Mouse (Mus musculus) Patski (cell line): ENCODE measurements at regions not wholly inside any gene's neighbourhood (a gene's known extent, or its start where the extent isn't known, plus 50 kb on each side); places are given as distances from the start of the nearest gene placed in this dataset.
A peak's percentile ranks its signal among the peaks of the same experiment; 100 is the strongest.

Experiments
- ATAC-seq: fragments of 100-300 bp; one replicate; pipeline ENCODE4 v1.8.0; 2021
- CTCF ChIA-PET: fragments of 350-600 bp; sonication (Branson Sonifier 250); formaldehyde crosslinking; loops from one replicate; lab custom pipeline; 2022; ENCODE audit warnings: inconsistent platforms; lab: Charles Lee
- POLR2A ChIA-PET: fragments of 350-600 bp; sonication (Branson Sonifier 250); formaldehyde crosslinking; loops from one replicate; lab custom pipeline; 2022; ENCODE audit warnings: antibody characterized with exemption, inconsistent platforms; lab: Charles Lee
- DNase-seq: peaks from one replicate; pipeline ENCODE4 v3.0.0-alpha.2; 2011; ENCODE audit warnings: low read depth, low spot score
- H3K27me3 ChIP-seq: fragments of 371-371 bp; one replicate; pipeline ENCODE4 v1.5.1; 2021
- CTCF ChIP-seq: fragments of 100-300 bp; IDR thresholded peaks from one replicate; pipeline ENCODE4 v1.5.1; 2021
- in situ Hi-C: fragments of 300-500 bp; cut with MboI; formaldehyde crosslinking; loops from 3 replicates; pipeline ENCODE4 v1.11.1; 2018; ENCODE audit warnings: low pct_unique_long_range_greater_than_20kb, mixed read lengths

DNA sequence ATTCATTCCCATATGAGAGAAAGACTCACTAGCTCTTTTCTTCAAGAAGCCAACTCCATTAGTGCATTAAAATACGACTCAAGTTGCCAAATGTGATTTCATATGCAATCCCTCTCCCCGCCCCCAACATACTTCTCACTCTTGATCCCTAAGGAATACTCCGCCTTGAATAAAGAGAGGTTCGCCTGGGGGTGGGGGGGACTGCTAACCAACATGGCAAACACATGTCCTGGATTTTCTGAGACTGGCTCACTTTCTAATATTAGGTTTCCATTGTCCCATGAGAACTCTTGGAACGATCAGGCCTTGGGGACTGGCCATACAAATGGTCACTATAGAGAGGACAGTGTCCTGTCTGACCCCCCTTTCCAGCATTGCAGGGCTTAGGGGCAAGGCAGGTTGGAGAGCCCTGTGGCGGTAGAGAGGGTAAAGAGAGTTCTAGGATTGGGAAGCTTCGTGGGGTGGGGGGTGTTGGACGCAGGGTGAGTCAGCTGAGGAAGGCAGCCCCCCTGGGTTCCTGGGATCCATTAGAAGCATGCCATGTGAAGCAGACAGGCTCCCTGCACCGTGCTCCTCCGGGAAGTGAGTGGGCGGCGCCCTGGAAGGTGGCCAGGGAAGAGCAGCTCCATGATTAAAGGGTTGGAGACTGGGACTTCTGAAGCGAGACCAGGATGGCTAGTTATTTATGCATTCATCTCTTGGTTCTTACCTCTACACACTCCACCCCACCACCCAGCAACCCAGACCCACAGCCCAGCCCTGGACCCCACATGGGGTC is 91.6 kb downstream of the Ephb3 start:
- ATAC-seq (no peak), DNase-seq (no peak)
- H3K27me3 ChIP-seq: no peaks in the 10 kb centered on the region
- TF ChIP-seq CTCF: no peak
- in situ Hi-C loops: no loop called here
- CTCF ChIA-PET: no interaction called here
- POLR2A ChIA-PET: interaction anchor here (0.9 kb wide), 1 partner anchor 14 kb away, joined by 3 read pairs; no protein-coding TSS in a partner anchor

DNA sequence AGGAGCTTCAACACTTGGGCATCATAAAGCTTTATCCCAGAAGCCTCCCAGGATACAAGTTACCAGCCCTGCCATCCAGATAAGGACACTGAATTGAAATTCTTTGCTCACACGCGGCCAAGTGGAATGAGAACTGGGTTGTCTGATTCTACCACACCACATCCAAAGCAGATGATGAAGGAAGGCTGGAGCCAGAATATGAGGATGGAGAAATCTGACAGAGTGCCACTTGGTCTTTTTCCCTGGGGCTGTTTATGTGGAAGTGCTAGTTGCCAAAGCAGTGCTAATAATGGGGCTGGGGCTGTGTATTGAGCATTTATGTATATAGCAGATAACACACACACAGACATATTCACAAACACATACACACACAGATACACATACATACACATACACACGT is 92.2 kb downstream of the Ephb3 start:
- H3K27me3 ChIP-seq: no peaks in the 10 kb centered on the region
- in situ Hi-C loops: no loop called here
- ChIA-PET POLR2A (interaction anchor here (0.9 kb wide), 1 partner anchor 13 kb away, joined by 3 read pairs; no protein-coding TSS in a partner anchor), CTCF (no interaction called here)
- DNase-seq (no peak), ATAC-seq (no peak)
- no peak for TF ChIP-seq CTCF

DNA sequence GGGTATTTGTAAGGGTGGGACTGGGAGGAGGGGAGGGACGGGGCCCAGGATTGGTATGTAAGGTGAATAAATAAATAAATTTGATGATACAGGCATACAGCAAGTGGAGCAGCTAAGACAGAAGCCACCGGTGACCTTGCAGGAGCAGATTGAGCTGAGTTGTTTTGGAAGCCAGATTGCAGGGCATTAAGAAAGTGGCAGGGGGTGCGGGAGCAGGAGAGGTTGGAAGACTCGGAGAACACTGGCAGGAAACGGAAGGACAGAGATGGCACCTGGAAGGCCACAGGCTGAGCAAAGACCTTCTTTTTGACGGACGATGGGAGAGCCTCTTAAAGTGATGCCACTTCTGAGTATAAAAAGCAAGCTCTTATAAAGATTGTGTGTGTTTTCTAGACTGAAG is 94.3 kb downstream of the Ephb3 start:
- CTCF ChIA-PET: interaction anchor here (0.9 kb wide), 1 partner anchor 12 kb away, joined by 3 read pairs; no protein-coding TSS in a partner anchor
- POLR2A ChIA-PET: no interaction called here
- no peak for TF ChIP-seq CTCF
- ATAC-seq: no peak
- no peak for DNase-seq
- no peaks in the 10 kb centered on the region for H3K27me3 ChIP-seq
- in situ Hi-C loops: no loop called here

DNA sequence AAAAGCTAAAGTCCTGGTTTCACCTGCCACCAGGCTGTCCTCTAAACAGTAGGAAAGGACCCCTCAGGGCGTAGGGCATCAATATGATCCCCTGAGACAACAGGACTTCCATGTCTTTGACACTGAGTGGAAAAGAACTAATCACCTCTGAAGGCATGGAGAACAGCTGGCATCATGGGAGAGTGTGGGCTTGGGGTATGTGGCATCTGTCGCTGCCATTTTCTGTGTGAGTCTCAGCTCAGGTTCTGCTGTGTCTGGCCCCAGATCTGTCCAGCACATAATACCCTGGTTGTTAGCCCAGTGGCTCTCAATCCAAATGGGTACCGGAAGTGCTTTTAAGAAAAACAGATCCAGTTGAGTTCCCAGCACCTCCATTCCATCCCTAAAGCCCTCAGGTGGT is 101.3 kb downstream of the Ephb3 start:
- no peak for DNase-seq
- no peak for TF ChIP-seq CTCF
- POLR2A ChIA-PET: no interaction called here
- no peaks in the 10 kb centered on the region for H3K27me3 ChIP-seq
- CTCF ChIA-PET: no interaction called here
- in situ Hi-C loops: no loop called here
- ATAC-seq: no peak

DNA sequence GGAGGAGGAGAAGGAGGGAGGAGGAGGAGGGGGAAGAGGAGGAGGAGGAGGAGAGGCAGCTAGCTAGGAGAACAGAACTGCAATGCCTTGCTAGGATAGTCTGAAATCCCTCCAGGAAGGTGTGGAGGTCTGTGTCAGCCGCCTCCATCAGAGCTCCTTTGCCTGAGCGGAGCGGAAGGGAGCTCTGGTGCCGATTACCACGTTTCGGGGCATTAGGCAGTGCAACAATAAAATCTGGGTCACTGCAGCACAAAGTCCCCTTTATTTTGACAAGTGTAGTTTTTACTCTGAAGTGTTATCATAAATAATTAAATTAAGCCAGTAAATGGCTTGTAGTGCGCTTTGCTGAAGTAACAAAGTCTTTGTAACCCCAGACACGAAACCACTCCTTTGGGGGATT is 104.0 kb downstream of the Ephb3 start:
- CTCF ChIA-PET: no interaction called here
- no peak for DNase-seq
- H3K27me3 ChIP-seq: no peaks in the 10 kb centered on the region
- POLR2A ChIA-PET: no interaction called here
- ATAC-seq: no peak
- in situ Hi-C loops: no loop called here
- TF ChIP-seq CTCF: no peak

DNA sequence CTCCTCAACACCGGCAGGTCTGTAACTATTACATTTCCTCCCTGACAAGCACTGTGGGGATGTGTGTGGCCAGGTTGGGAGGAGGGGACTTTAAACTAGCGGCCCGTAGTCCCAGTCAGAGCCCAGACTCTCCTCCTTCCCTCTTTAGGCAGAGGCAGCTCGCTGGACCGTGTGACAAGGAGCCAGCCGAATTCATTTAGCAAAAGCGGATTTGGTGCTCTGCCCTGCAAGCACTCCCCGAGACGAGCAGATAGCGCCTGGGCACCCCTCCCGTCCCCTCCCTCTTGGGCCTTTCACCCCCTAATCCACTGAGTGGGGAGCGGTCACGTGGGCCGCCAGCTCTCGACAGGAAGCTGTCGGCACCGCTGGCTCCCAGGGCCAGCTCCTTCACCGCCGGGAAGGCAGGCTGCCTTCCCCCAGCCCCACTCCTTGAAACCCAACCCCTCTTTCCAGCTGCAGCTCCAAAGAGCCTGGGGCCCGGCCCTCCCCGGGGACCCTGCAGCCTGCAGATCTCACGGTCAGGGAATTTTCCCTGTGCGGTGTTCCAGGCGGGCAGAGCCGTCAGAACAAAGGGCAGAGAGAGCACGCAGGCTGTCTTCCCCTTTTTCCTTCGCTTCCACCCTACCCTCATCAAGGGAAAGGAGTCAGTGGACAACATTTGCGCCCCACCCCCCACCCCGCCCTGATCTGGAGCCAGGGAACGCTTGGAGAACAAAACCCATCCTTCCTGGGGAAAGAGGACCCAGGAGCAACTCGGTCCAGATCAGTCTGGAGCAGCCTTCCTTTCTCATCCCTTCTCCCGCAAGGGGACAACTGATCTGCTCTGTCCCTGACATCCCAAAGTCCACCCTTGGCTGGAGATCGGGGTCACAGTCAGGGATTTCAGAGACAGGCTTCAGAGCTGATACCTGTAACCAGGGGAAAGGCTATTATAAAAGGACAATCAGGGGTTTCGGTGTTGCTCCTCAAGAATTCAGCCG is 106.4 kb downstream of the Ephb3 start:
- DNase-seq: no peak
- in situ Hi-C loops: no loop called here
- ChIA-PET CTCF (interaction anchor here (1.3 kb wide), 1 partner anchor 81 kb away, joined by 3 read pairs; no protein-coding TSS in a partner anchor), POLR2A (interaction anchor here (0.5 to 1.4 kb wide), 2 partner anchors 15 to 17 kb away, joined by 3 to 4 read pairs; no protein-coding TSS in a partner anchor)
- H3K27me3 ChIP-seq: no peaks in the 10 kb centered on the region
- peak; percentile 66 for ATAC-seq
- no peak for TF ChIP-seq CTCF

DNA sequence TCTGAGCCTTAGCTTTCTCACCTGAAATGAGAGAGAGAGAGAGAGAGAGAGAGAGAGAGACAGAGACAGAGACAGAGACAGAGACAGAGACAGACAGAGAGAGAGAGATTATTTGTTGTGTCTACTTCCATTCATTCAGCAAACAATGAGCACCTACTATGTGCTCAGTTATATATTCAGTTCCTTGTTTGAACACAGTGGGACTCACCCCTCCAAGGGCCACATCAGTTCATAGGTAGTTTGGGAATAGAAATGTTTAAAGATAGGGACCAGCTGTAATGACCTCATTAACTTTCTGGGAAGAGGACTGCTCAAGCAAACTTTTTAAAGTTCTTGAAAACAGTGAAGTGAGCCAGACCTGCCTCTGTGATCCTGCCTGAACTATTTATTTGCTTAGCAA is 107.2 kb downstream of the Ephb3 start:
- in situ Hi-C loops: no loop called here
- no peak for TF ChIP-seq CTCF
- POLR2A ChIA-PET: no interaction called here
- no peak for DNase-seq
- no peak for ATAC-seq
- H3K27me3 ChIP-seq: no peaks in the 10 kb centered on the region
- CTCF ChIA-PET: interaction anchor here (1.4 kb wide), 1 partner anchor 10 kb away, joined by 4 read pairs; no protein-coding TSS in a partner anchor

DNA sequence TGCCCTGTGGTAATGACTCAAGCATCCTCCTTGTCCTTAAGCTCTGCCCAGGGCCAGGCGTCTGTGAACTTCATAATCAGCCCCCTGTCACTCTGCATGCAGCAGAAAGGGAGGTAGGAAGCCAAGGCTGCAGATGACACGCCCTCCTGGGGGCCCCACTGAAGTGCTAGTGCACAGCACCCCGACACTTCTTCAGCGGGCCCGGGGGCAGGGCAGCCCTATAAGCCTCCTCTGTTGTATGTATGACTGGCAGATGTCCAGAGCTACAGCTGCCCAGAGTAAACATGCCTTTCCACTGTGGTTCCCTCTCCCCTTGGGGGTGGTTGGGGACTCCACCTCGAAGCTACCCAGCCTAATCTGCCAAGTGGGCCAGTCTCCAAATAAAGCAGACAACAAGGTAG is 107.2 kb upstream of the Vps8 start:
- DNase-seq: no peak
- in situ Hi-C loops: no loop called here
- peak; percentile 18 for ATAC-seq

DNA sequence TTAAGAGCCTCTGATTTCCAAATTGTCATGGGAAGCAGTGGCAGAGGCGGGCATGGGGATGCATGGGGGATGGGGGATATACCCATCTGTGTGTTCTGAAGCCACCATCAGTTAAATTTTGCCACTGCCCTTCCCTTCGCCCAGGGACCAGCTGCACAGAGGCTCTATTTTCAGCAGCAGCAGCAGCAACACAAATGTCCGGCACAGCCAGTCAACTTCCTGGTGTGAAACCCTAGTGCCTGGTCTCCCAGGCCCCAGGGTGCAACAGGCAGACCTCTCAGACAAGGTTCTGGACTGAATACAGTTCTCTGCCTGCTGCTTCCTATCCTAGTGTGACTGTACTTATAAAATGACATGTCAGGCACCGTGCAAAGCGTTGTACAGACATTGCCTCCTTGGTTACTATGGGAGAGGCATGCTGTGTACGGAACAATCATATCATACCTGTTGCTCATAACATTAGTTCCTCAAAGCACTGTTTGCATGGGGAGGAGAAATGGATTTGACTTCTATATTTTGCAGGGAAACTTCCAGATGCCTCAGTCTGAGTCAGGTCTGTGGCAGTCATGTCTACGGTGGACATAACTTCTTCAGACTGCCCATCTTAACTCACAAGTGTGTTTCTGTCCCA is 104.8 kb upstream of the Vps8 start:
- ChIA-PET POLR2A (no interaction called here), CTCF (interaction anchor here (0.9 to 1.8 kb wide), 3 partner anchors 31 to 75 kb away, joined by 3 to 5 read pairs (median 3); no protein-coding TSS in a partner anchor)
- no peak for DNase-seq
- H3K27me3 ChIP-seq: no peaks in the 10 kb centered on the region
- in situ Hi-C loops: no loop called here
- no peak for TF ChIP-seq CTCF
- ATAC-seq: no peak

More for the DNA sequence above, 107.2 kb upstream of the Vps8 start:
- POLR2A ChIA-PET: no interaction called here
- no peak for TF ChIP-seq CTCF
- H3K27me3 ChIP-seq: no peaks in the 10 kb centered on the region
- CTCF ChIA-PET: interaction anchor here (0.7 to 1.7 kb wide), 2 partner anchors 9 to 77 kb away, joined by 3 to 5 read pairs; no protein-coding TSS in a partner anchor
